Mouse (Mus musculus) forebrain, embryonic 12.5 days (tissue): ENCODE results near the gene Ptpa. TPM values are rescaled to one million over a fixed set of nuclear protein-coding genes. Genes with fewer than 3 reads are reported as not detected.

ENCODE experiments used
- ATAC-seq: fragments of 200-750 bp; cut with Nextera tagmentation; 2 replicates; pipeline ENCODE4 v1.8.0; 2017; ENCODE audit warnings: moderate TSS enrichment; ENCODE audit not compliant: low FRiP score
- H3K27ac ChIP-seq: fragments of 300-500 bp; sonication (generic); 2 replicates; pipeline ENCODE4 v1.5.1; 2016; ENCODE audit warnings: mild to moderate bottlenecking
- H3K27me3 ChIP-seq: fragments of 300-500 bp; sonication (generic); 2 replicates; pipeline ENCODE4 v1.6.1; 2016; ENCODE audit warnings: mild to moderate bottlenecking
- H3K36me3 ChIP-seq: fragments of 300-500 bp; sonication (generic); replicated peaks from 2 replicates; pipeline ENCODE4 v1.6.1; 2016; ENCODE audit warnings: mild to moderate bottlenecking
- H3K4me1 ChIP-seq: fragments of 300-500 bp; sonication (generic); 2 replicates; pipeline ENCODE4 v1.6.1; 2016
- H3K4me2 ChIP-seq: fragments of 300-500 bp; sonication (generic); 2 replicates; pipeline ENCODE4 v1.6.1; 2016; ENCODE audit warnings: mild to moderate bottlenecking, moderate library complexity
- H3K4me3 ChIP-seq: fragments of 300-500 bp; sonication (generic); replicated peaks from 2 replicates; pipeline ENCODE4 v1.5.1; 2016; ENCODE audit warnings: mild to moderate bottlenecking
- H3K9ac ChIP-seq: fragments of 300-500 bp; sonication (generic); 2 replicates; pipeline ENCODE4 v1.6.1; 2016; ENCODE audit warnings: mild to moderate bottlenecking
- H3K9me3 ChIP-seq: fragments of 300-500 bp; sonication (generic); 2 replicates; pipeline ENCODE4 v1.6.1; 2016
- WGBS: fragments of 180-500 bp; shearing (Covaris S2); methylation state at CpG from one replicate; pipeline ENCODE4 v1.1.7; 2016; 5-methylcytosine and 5-hydroxymethylcytosine counted together
- polyA plus RNA-seq: library from polyadenylated mRNA; unstranded; fragments of >200 nt; fragmentation: Nextera tagmentation; extraction: Ambion mirVana; gene quantifications from 2 replicates; pipeline ENCODE4 v1.2.1, GENCODE M21; 2016

The Ptpa gene
- polyA plus RNA-seq, 1 experiment from 2014 or later = 131 TPM

DNA sequence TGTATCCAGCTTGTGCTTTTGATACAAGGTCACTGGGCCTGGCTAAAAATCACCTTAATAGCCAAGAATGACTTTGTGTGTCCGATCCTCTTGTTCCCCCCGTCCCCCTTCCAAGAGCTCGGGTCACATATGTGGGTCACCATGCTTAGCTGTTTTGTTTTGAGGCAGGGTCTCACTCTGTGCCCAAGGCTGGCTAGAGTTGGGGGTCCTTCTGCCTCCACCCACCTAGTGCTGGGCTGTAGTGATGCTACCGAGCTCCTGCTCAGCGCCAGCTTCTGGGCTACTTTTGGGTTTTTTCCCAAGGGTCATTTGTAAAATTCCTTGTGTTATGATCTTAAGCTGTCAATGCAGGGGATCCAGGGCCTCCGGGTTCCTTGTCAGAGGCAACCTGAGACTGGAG is 2.4 kb downstream of the Ptpa start:
- Histone ChIP-seq H3K9ac (0 out of 2 replicates have a peak overlapping the region, but pooled peaks have one; percentile 22), H3K4me1 (peaks cover 41% of the 10 kb centered on the region), H3K9me3 (no peaks in the 10 kb centered on the region), H3K4me2 (peak overlapping the region; percentile 27), H3K27me3 (no peaks in the 10 kb centered on the region), H3K36me3 (no peaks in the 10 kb centered on the region), H3K4me3 (0 out of 2 replicates have a peak overlapping the region, but pooled peaks have one; percentile 1), H3K27ac (no peak overlapping the region)
- 77% methylated on average over 6 of the region's 6 CpGs for WGBS
- ATAC-seq = no peak

- H3K4me3 ChIP-seq = peak overlapping the region; percentile 7; the same call in 1 of the 2 replicates
- H3K27ac ChIP-seq = 0 out of 2 replicates have a peak overlapping the region, but pooled peaks have one; percentile 36
- no peak for ATAC-seq
- H3K9me3 ChIP-seq = no peaks in the 10 kb centered on the region
- no peaks in the 10 kb centered on the region for H3K27me3 ChIP-seq
- H3K4me1 ChIP-seq = peaks cover 34% of the 10 kb centered on the region
- H3K36me3 ChIP-seq = no peaks in the 10 kb centered on the region
- no peak overlapping the region for H3K9ac ChIP-seq
- 43% methylated on average over 10 of the region's 10 CpGs for WGBS
- H3K4me2 ChIP-seq = peak overlapping the region; percentile 27; the same call in 1 of the 2 replicates
These were observed 3.3 kb downstream of the Ptpa start for GRCm38 (mm10) chr2:30419112-30419511.

GRCm38 (mm10) chr2:30421432-30421831 is 5.6 kb downstream of the Ptpa start:
- 90% methylated on average over 4 of the region's 4 CpGs for WGBS
- Histone ChIP-seq H3K4me2 (no peak overlapping the region), H3K4me3 (no peak overlapping the region), H3K27me3 (no peaks in the 10 kb centered on the region), H3K27ac (no peak overlapping the region), H3K9me3 (no peaks in the 10 kb centered on the region), H3K36me3 (peaks cover 3% of the 10 kb centered on the region), H3K4me1 (peaks cover 23% of the 10 kb centered on the region), H3K9ac (no peak overlapping the region)
- no peak for ATAC-seq

- no peaks in the 10 kb centered on the region for H3K9me3 ChIP-seq
- peaks cover 79% of the 10 kb centered on the region for H3K36me3 ChIP-seq
- H3K9ac ChIP-seq = no peak overlapping the region
- no peak overlapping the region for H3K27ac ChIP-seq
- no peak for ATAC-seq
- H3K4me3 ChIP-seq = no peak overlapping the region
- no peaks in the 10 kb centered on the region for H3K4me1 ChIP-seq
- H3K27me3 ChIP-seq = no peaks in the 10 kb centered on the region
- H3K4me2 ChIP-seq = no peak overlapping the region
These were observed 13.3 kb downstream of the Ptpa start for GRCm38 (mm10) chr2:30429156-30429555.

- Histone ChIP-seq H3K36me3 (peaks cover 79% of the 10 kb centered on the region), H3K27ac (no peak overlapping the region), H3K9me3 (no peaks in the 10 kb centered on the region), H3K4me3 (no peak overlapping the region), H3K9ac (no peak overlapping the region), H3K4me1 (peaks cover 8% of the 10 kb centered on the region), H3K4me2 (no peak overlapping the region), H3K27me3 (no peaks in the 10 kb centered on the region)
- 58% methylated on average over 5 of the region's 5 CpGs for WGBS
- ATAC-seq = peak; percentile 69
These were observed 19.7 kb downstream of the Ptpa start for GRCm38 (mm10) chr2:30435326-30436155.

DNA sequence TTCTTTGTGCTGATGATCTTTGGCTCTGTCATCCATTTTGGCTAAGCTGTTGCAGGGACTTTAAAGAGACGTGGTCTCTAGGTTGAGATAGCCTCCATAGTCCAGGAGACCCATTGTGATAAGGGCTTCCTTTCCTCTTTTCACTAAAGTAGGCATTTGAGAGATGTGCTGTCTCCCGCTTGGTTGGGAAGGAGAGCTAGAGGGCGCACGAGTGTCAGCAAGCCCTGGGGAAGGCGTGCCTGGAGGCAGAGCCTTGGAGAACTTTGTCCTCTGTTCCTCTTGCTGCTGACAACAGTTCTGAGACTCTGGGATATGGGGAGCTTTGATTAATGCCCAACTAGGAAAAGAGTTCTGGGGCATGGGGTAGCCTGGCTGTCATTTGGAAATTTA is 20.3 kb downstream of the Ptpa start:
- Histone ChIP-seq H3K9ac (no peak overlapping the region), H3K36me3 (peaks cover 73% of the 10 kb centered on the region), H3K9me3 (no peaks in the 10 kb centered on the region), H3K4me2 (no peak overlapping the region), H3K4me1 (peaks cover 14% of the 10 kb centered on the region), H3K4me3 (no peak overlapping the region), H3K27me3 (no peaks in the 10 kb centered on the region), H3K27ac (no peak overlapping the region)
- ATAC-seq = no peak
- 69% methylated on average over 5 of the region's 5 CpGs for WGBS

DNA sequence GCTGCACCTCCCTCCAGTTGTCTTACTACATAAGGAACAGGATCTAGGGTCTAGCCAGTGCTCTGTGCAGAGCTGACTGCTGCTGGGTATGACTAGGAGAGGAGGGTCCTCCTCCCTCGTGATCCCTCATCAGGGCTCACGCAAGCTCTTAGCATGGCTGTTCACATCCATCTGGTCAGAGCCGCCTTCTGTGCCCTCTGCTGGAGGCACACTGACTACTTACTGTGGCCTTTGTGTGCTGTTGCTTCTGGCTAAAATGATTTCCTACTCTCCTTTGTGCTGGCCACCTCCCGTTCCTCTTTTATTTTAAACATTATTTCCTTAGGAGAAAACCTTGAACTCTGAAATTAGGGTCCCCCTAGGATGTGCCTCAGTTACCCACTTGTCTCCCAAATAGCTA is 21.0 kb downstream of the Ptpa start:
- peaks cover 67% of the 10 kb centered on the region for H3K36me3 ChIP-seq
- H3K27me3 ChIP-seq = no peaks in the 10 kb centered on the region
- no peak overlapping the region for H3K27ac ChIP-seq
- H3K4me3 ChIP-seq = no peak overlapping the region
- ATAC-seq = no peak
- WGBS = 82% methylated on average over 4 of the region's 4 CpGs
- no peaks in the 10 kb centered on the region for H3K9me3 ChIP-seq
- no peak overlapping the region for H3K4me2 ChIP-seq
- peaks cover 20% of the 10 kb centered on the region for H3K4me1 ChIP-seq
- no peak overlapping the region for H3K9ac ChIP-seq

- no peak for ATAC-seq
- Histone ChIP-seq H3K4me1 (peaks cover 30% of the 10 kb centered on the region), H3K27ac (no peak overlapping the region), H3K9me3 (no peaks in the 10 kb centered on the region), H3K4me3 (no peak overlapping the region), H3K4me2 (no peak overlapping the region), H3K27me3 (no peaks in the 10 kb centered on the region), H3K36me3 (peaks cover 61% of the 10 kb centered on the region), H3K9ac (no peak overlapping the region)
- 86% methylated on average over 4 of the region's 4 CpGs for WGBS
These were observed 22.0 kb downstream of the Ptpa start for GRCm38 (mm10) chr2:30437791-30438190.

GRCm38 (mm10) chr2:30439631-30440030 is 23.8 kb downstream of the Ptpa start:
- H3K9me3 ChIP-seq = no peaks in the 10 kb centered on the region
- no peak for ATAC-seq
- no peak overlapping the region for H3K4me2 ChIP-seq
- no peak overlapping the region for H3K4me3 ChIP-seq
- H3K4me1 ChIP-seq = peaks cover 39% of the 10 kb centered on the region
- peaks cover 59% of the 10 kb centered on the region for H3K36me3 ChIP-seq
- 93% methylated on average over 6 of the region's 6 CpGs for WGBS
- H3K9ac ChIP-seq = no peak overlapping the region
- no peaks in the 10 kb centered on the region for H3K27me3 ChIP-seq
- H3K27ac ChIP-seq = peak overlapping the region; percentile 98

DNA sequence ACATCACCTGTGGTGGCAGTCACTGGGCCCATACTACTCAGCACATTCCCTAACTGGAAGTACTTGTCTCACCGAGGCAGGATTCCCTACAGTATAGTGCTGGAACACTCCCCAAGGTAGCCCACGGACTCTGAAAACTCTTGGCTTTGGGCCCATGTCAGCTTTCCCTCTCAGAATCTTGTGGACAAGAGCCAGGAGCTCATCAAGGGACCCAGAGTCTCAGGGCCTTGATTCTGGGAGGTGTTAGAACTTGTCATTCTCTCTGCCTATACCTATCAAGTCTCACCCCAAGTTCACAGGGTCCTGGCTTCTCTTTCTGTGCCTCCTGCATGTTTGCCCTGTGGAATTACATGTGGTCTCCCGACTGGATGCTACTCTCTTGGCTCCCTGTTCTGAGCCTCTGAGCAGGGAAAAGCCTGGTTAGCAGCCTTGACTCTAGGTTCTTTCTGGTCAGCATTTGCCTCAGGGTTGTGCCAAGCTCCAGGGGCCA is 24.4 kb downstream of the Ptpa start:
- H3K4me2 ChIP-seq = no peak overlapping the region
- no peak for ATAC-seq
- no peaks in the 10 kb centered on the region for H3K9me3 ChIP-seq
- peaks cover 42% of the 10 kb centered on the region for H3K4me1 ChIP-seq
- peaks cover 60% of the 10 kb centered on the region for H3K36me3 ChIP-seq
- no peak overlapping the region for H3K4me3 ChIP-seq
- H3K27ac ChIP-seq = peak overlapping the region; percentile 98
- 0 out of 2 replicates have a peak overlapping the region, but pooled peaks have one; percentile 7 for H3K9ac ChIP-seq
- H3K27me3 ChIP-seq = no peaks in the 10 kb centered on the region
- WGBS = 70% methylated on average over 3 of the region's 3 CpGs

GRCm38 (mm10) chr2:30440701-30441517 is 25.1 kb downstream of the Ptpa start:
- peak overlapping the region; percentile 98 for H3K27ac ChIP-seq
- 19% methylated on average over 12 of the region's 12 CpGs for WGBS
- no peak overlapping the region for H3K4me3 ChIP-seq

More at GRCm38 (mm10) chr2:30440701-30441517, 25.1 kb downstream of the Ptpa start:
- ATAC-seq = peak; percentile 37
- Histone ChIP-seq H3K9me3 (no peaks in the 10 kb centered on the region), H3K9ac (0 out of 2 replicates have a peak overlapping the region, but pooled peaks have one; percentile 7), H3K27me3 (no peaks in the 10 kb centered on the region), H3K36me3 (peaks cover 62% of the 10 kb centered on the region), H3K4me1 (peaks cover 48% of the 10 kb centered on the region), H3K4me2 (peak overlapping the region; percentile 43)
